Mouse (Mus musculus) CH12.LX (cell line): ENCODE measurements around the gene Nfix. TPM values are rescaled to one million over a fixed set of nuclear protein-coding genes. Genes with fewer than 3 reads are reported as not detected.

Source experiments
- DNase-seq: peaks from one replicate; pipeline ENCODE4 v3.0.0-alpha.2; 2013; ENCODE audit errors: extremely low read depth
- H3K27ac ChIP-seq: 2 replicates; pipeline ENCODE4 v1.5.1; 2012; ENCODE audit warnings: low read depth, mild to moderate bottlenecking, control low read depth, moderate library complexity; ENCODE audit not compliant: insufficient read depth
- H3K27me3 ChIP-seq: replicated peaks from 2 replicates; pipeline ENCODE3; 2012; ENCODE audit warnings: inconsistent platforms
- H3K36me3 ChIP-seq, 2 experiments: replicated peaks in 1 of 2; 2 replicates each; pipeline versions ENCODE3 to v1.6.1; 2012; ENCODE audit warnings: inconsistent platforms in 1 of 2, low read length in 1 of 2, mild to moderate bottlenecking in 1 of 2, mixed read lengths in 1 of 2, moderate library complexity in 1 of 2; ENCODE audit not compliant: control insufficient read depth in 1 of 2, insufficient read depth in 1 of 2
- H3K4me1 ChIP-seq, 2 experiments: 2 replicates each; pipeline ENCODE4 v1.6.1; 2012; ENCODE audit warnings: inconsistent platforms in 1 of 2, moderate library complexity in 1 of 2; ENCODE audit not compliant: insufficient read depth in 2 of 2, control insufficient read depth in 1 of 2
- H3K4me2 ChIP-seq: 2 replicates; pipeline ENCODE4 v1.6.1; 2012; ENCODE audit warnings: low read depth, mild to moderate bottlenecking, control low read depth; ENCODE audit not compliant: poor library complexity, insufficient read depth, severe bottlenecking
- H3K4me3 ChIP-seq, 3 experiments: fragments of 150-350 bp in 1 of 3; sonication (generic) in 1 of 3; replicated peaks in 1 of 3; 2 replicates each; pipeline versions ENCODE3 to v1.5.1; 2011 to 2012; ENCODE audit warnings: low read depth in 2 of 3, low read length in 2 of 3, mild to moderate bottlenecking in 2 of 3, moderate library complexity in 2 of 3, control low read depth in 1 of 3, improper control_type of control experiment in 1 of 3, inconsistent platforms in 1 of 3, mixed read lengths in 1 of 3; ENCODE audit not compliant: poor library complexity in 1 of 3
- H3K79me2 ChIP-seq: replicated peaks from 2 replicates; pipeline ENCODE4 v1.6.1; 2012; ENCODE audit warnings: mild to moderate bottlenecking, moderate library complexity; ENCODE audit not compliant: control insufficient read depth, poor library complexity, insufficient read depth, severe bottlenecking; ENCODE audit errors: extremely low read depth
- H3K9ac ChIP-seq: 2 replicates; pipeline ENCODE4 v1.6.1; 2012; ENCODE audit warnings: low read depth, mild to moderate bottlenecking, control low read depth, moderate library complexity; ENCODE audit not compliant: insufficient read depth
- H3K9me3 ChIP-seq: replicated peaks from 2 replicates; pipeline ENCODE3; 2012; ENCODE audit warnings: low read length, inconsistent platforms, mixed read lengths
- BHLHE40 ChIP-seq: IDR thresholded peaks from 2 replicates; pipeline ENCODE4 v1.6.1; 2011; ENCODE audit warnings: mild to moderate bottlenecking, low read depth, low read length, improper control_type of control experiment
- CHD1 ChIP-seq: IDR thresholded peaks from 2 replicates; pipeline ENCODE4 v1.6.1; 2012; ENCODE audit warnings: low read depth, low read length, improper control_type of control experiment, inconsistent platforms
- EP300 ChIP-seq: IDR thresholded peaks from 2 replicates; pipeline ENCODE4 v1.6.1; 2011; ENCODE audit warnings: low read length, improper control_type of control experiment
- ETS1 ChIP-seq: conservative IDR thresholded peaks from 2 replicates; pipeline ENCODE4 v1.6.1; 2012; ENCODE audit warnings: low read depth, mild to moderate bottlenecking, inconsistent platforms, low read length, improper control_type of control experiment, moderate library complexity
- IRF4 ChIP-seq: IDR thresholded peaks from 2 replicates; pipeline ENCODE4 v1.6.1; 2014; ENCODE audit warnings: low read depth, mild to moderate bottlenecking, inconsistent platforms, low read length, improper control_type of control experiment
- JUND ChIP-seq: conservative IDR thresholded peaks from 2 replicates; pipeline ENCODE4 v1.6.1; 2011; ENCODE audit warnings: low read depth, low read length, improper control_type of control experiment
- KAT2A ChIP-seq: IDR thresholded peaks from 2 replicates; pipeline ENCODE4 v1.6.1; 2012; ENCODE audit warnings: low read length, improper control_type of control experiment, inconsistent platforms; ENCODE audit not compliant: insufficient replicate concordance
- MAX ChIP-seq: IDR thresholded peaks from 2 replicates; pipeline ENCODE4 v1.6.1; 2011; ENCODE audit warnings: low read length, improper control_type of control experiment
- NELFE ChIP-seq: IDR thresholded peaks from 2 replicates; pipeline ENCODE4 v1.6.1; 2011; ENCODE audit warnings: low read depth, low read length, improper control_type of control experiment
- NRF1 ChIP-seq: IDR thresholded peaks from 2 replicates; pipeline ENCODE4 v1.6.1; 2014; ENCODE audit warnings: low read depth, mild to moderate bottlenecking, inconsistent platforms, low read length, improper control_type of control experiment, moderate library complexity
- POLR2A ChIP-seq: IDR thresholded peaks from 2 replicates; pipeline ENCODE4 v1.6.1; 2011; ENCODE audit warnings: low read depth, mild to moderate bottlenecking, improper control_type of control experiment, low read length
- POLR2AphosphoS2 ChIP-seq: IDR thresholded peaks from 2 replicates; pipeline ENCODE4 v1.6.1; 2011; ENCODE audit warnings: low read depth, low read length, improper control_type of control experiment
- RAD21 ChIP-seq: IDR thresholded peaks from 2 replicates; pipeline ENCODE4 v1.6.1; 2011; ENCODE audit warnings: low read depth, mild to moderate bottlenecking, low read length, improper control_type of control experiment, moderate library complexity
- UBTF ChIP-seq: IDR thresholded peaks from 2 replicates; pipeline ENCODE4 v1.6.1; 2012; ENCODE audit warnings: low read depth, mild to moderate bottlenecking, inconsistent platforms, low read length, improper control_type of control experiment, moderate library complexity
- dilution Hi-C: fragments of 300-500 bp; cut with MboI; formaldehyde crosslinking; loops from 2 replicates; pipeline ENCODE4 v1.14.3; 2020; ENCODE audit warnings: low sequenced_read_pairs; ENCODE audit not compliant: extremely low pct_unique_long_range_greater_than_20kb, extremely low pct_ligation_motif_present
- in situ Hi-C: fragments of 300-500 bp; cut with MboI; formaldehyde crosslinking; loops from 3 replicates; pipeline ENCODE4 v1.14.3; 2019; ENCODE audit warnings: low sequenced_read_pairs, low pct_ligation_motif_present, low pct_unique_long_range_greater_than_20kb, mixed read lengths
- polyA plus RNA-seq: library from polyadenylated mRNA; unstranded; fragments of >175 nt; gene quantifications from 2 replicates; pipeline ENCODE4 v1.2.1, GENCODE M21; 2012; ENCODE audit warnings: low read depth; ENCODE audit not compliant: insufficient read length
- total RNA-seq, 2 experiments: library from RNA; depleted of rRNA; stranded (reverse); fragments of 300-350 nt in 1 of 2; fragments of >200 nt in 1 of 2; gene quantifications; 2 replicates each; pipeline ENCODE4 v1.2.3; 2012 to 2014

Gene Nfix
- total and polyA plus RNA-seq, 3 experiments: 0.09 to 10.5 (median 1.1) TPM

- dilution Hi-C loops: no loop called here
- H3K9me3 ChIP-seq: no peaks in the 10 kb centered on the region
- no peak for DNase-seq
- H3K4me3 ChIP-seq: no peak overlapping the region
- no peaks in the 10 kb centered on the region for H3K36me3 ChIP-seq
- in situ Hi-C loops: no loop called here
- peaks cover 77% of the 10 kb centered on the region for H3K27me3 ChIP-seq
- TF ChIP-seq POLR2AphosphoS2 (no peak), EP300 (no peak), JUND (no peak), ETS1 (no peak), IRF4 (no peak), UBTF (no peak), NELFE (no peak), KAT2A (no peak), MAX (no peak), POLR2A (no peak)
- H3K9ac ChIP-seq: no peak overlapping the region
- peaks cover 7 to 15% of the 10 kb centered on the region in 2 experiments for H3K4me1 ChIP-seq
- H3K79me2 ChIP-seq: no peaks in the 10 kb centered on the region
- H3K27ac ChIP-seq: no peak overlapping the region
- no peak overlapping the region for H3K4me2 ChIP-seq
Measured at GRCm38 (mm10) chr8:84743517-84744420, 56.4 kb downstream of the Nfix start.

GRCm38 (mm10) chr8:84743054-84743415, 57.1 kb downstream of the Nfix start:
- DNase-seq: no peak

More at GRCm38 (mm10) chr8:84743054-84743415, 57.1 kb downstream of the Nfix start:
- Histone ChIP-seq H3K4me3 (no peak overlapping the region), H3K4me2 (no peak overlapping the region), H3K9ac (no peak overlapping the region), H3K36me3 (no peaks in the 10 kb centered on the region), H3K4me1 (peaks cover 7 to 23% of the 10 kb centered on the region in 2 experiments), H3K9me3 (no peaks in the 10 kb centered on the region), H3K79me2 (no peaks in the 10 kb centered on the region), H3K27ac (no peak overlapping the region), H3K27me3 (peaks cover 82% of the 10 kb centered on the region)
- dilution Hi-C loops: no loop called here
- in situ Hi-C loops: no loop called here
- TF ChIP-seq CHD1 (no peak), BHLHE40 (0 out of 2 replicates have a peak, but pooled peaks have one; percentile 42), NRF1 (no peak), RAD21 (no peak)
